Mouse (Mus musculus): ENCODE measurements at regions not wholly inside any gene's neighbourhood (a gene's known extent, or its start where the extent isn't known, plus 50 kb on each side); places are given as distances from the start of the nearest gene placed in this dataset.

- TF ChIP-seq CTCF (IDR thresholded peaks at IDR 0.05; ENCODE audit: low read depth) (no peak), EP300 (optimal IDR thresholded peaks at IDR 0.05) (no peak)
Observed at GRCm38 (mm10) chr2:137419678-137420077, 303.2 kb upstream of the Jag1 start.

Measured in stomach, postnatal 0 days (tissue).